Comparison of ENCODE assay signal across 9 mouse cellular contexts in the genomic region with DNA sequence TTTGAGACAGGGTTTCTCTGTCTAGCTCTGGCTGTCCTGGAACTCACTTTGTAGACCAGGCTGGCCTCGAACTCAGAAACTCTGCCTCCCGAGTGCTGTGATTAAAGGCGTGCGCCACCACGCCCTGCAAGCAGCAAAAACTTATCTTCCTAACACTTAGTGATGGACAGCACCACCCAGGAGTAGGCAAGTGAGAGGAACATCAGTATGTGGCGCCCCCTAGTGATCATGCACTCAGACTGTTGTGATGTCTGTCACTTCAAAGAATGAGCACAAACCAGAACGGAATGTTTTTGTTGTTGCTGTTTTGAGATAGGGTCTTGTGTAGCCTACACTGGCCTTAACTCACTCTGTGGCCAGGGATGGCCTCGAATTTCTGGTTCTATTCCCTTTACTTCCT. TPM values are rescaled to one million over a fixed set of nuclear protein-coding genes. Genes with fewer than 3 reads are reported as not detected.
DNase-seq lines count a peak whose midpoint lies in the region; ATAC-seq and TF ChIP-seq lines count a peak whose summit lies in the region.
"Had no signal": no experiment of that assay in that cellular context is flagged by ENCODE, and none has a peak within 500 bp of the region (broad histone marks: within the 10 kb centered on the region; RNA-seq: fewer than 3 reads in every experiment).

No protein-coding gene starts in this region.

- H3K4me2 ChIP-seq in neural tube, embryonic 15.5 days, result no peak overlapping the region
- H3K4me2 ChIP-seq in liver, embryonic 12.5 days, result no peak overlapping the region
- H3K4me2 ChIP-seq in hindbrain, embryonic 13.5 days, result no peak overlapping the region

- no peak overlapping the region for H3K27ac ChIP-seq in neural tube, embryonic 15.5 days (replicated peaks)
- H3K27ac ChIP-seq in kidney, adult 2 months (ENCODE audit: insufficient read depth, low read depth, low read length), result no peak overlapping the region
- no peak overlapping the region for H3K27ac ChIP-seq in liver, embryonic 12.5 days
- H3K27ac ChIP-seq in hindbrain, embryonic 13.5 days, result no peak overlapping the region

- 44% methylated on average over 8 of the region's 8 CpGs for WGBS in neural tube, embryonic 15.5 days
- 34% methylated on average over 8 of the region's 8 CpGs for WGBS in kidney, adult 2 months
- 12% methylated on average over 8 of the region's 8 CpGs for WGBS in liver, embryonic 12.5 days (ENCODE audit: insufficient replicate concordance)
- 46% methylated on average over 8 of the region's 8 CpGs for WGBS in hindbrain, embryonic 13.5 days

- no peak overlapping the region for H3K4me3 ChIP-seq in neural tube, embryonic 15.5 days (replicated peaks)
- no peak overlapping the region for H3K4me3 ChIP-seq in kidney, adult 2 months (ENCODE audit: insufficient read depth, low read depth, low read length)
- no peak overlapping the region for H3K4me3 ChIP-seq in liver, embryonic 12.5 days
- no peak overlapping the region for H3K4me3 ChIP-seq in hindbrain, embryonic 13.5 days

- no peaks in the 10 kb centered on the region for H3K36me3 ChIP-seq in neural tube, embryonic 15.5 days
- H3K36me3 ChIP-seq in kidney, adult 2 months (ENCODE audit: control insufficient read depth, insufficient read depth, low read length), result no peaks in the 10 kb centered on the region
- no peaks in the 10 kb centered on the region for H3K36me3 ChIP-seq in liver, embryonic 12.5 days
- H3K36me3 ChIP-seq in hindbrain, embryonic 13.5 days, result no peaks in the 10 kb centered on the region

- peak; percentile 75 for TF ChIP-seq CTCF in kidney, adult 2 months (conservative IDR thresholded peaks at IDR 0.05; ENCODE audit: insufficient read depth, insufficient read length, low read depth, low read length)

- TF ChIP-seq POLR2A in kidney, adult 2 months (IDR thresholded peaks at IDR 0.05; ENCODE audit: low read depth, low read length), result no peak

- DNase-seq in neural tube, embryonic 10.5 days (ENCODE audit: extremely low spot score, low spot score), result peak; percentile 47
- DNase-seq in adipocyte (ENCODE audit: low spot score), result peak; percentile 79
- DNase-seq in embryo, embryonic 9.5 days (ENCODE audit: extremely low spot score), result peak; percentile 36
- peak; percentile 68 for DNase-seq in kidney, adult 2 months
- peak; percentile 61 to 64 for DNase-seq in right cerebral cortex, adult 2 months (ENCODE audit: low spot score in 2 of 2)

- no peaks in the 10 kb centered on the region for H3K27me3 ChIP-seq in neural tube, embryonic 15.5 days (replicated peaks)
- H3K27me3 ChIP-seq in kidney, adult 2 months (replicated peaks; ENCODE audit: control insufficient read depth, insufficient read depth, low read length), result no peaks in the 10 kb centered on the region; the same call in 1 of the 2 replicates
- peaks cover 11% of the 10 kb centered on the region; the same call in 1 of the 2 replicates for H3K27me3 ChIP-seq in liver, embryonic 12.5 days (replicated peaks)
- no peaks in the 10 kb centered on the region for H3K27me3 ChIP-seq in hindbrain, embryonic 13.5 days

- no peaks in the 10 kb centered on the region for H3K9me3 ChIP-seq in neural tube, embryonic 15.5 days (replicated peaks)
- H3K9me3 ChIP-seq in liver, embryonic 12.5 days (replicated peaks), result no peaks in the 10 kb centered on the region
- no peaks in the 10 kb centered on the region for H3K9me3 ChIP-seq in hindbrain, embryonic 13.5 days

- no peak for ATAC-seq in neural tube, embryonic 15.5 days (ENCODE audit: low FRiP score)
- peak; percentile 63; the same call in 1 of the 2 replicates for ATAC-seq in liver, embryonic 12.5 days
- ATAC-seq in hindbrain, embryonic 13.5 days (ENCODE audit: low FRiP score), result no peak

- no peak overlapping the region for H3K9ac ChIP-seq in neural tube, embryonic 15.5 days (replicated peaks)
- no peak overlapping the region for H3K9ac ChIP-seq in liver, embryonic 12.5 days
- H3K9ac ChIP-seq in hindbrain, embryonic 13.5 days, result no peak overlapping the region

- H3K4me1 ChIP-seq in neural tube, embryonic 15.5 days, result no peaks in the 10 kb centered on the region
- no peaks in the 10 kb centered on the region for H3K4me1 ChIP-seq in kidney, adult 2 months (ENCODE audit: control insufficient read depth, insufficient read depth, low read length)
- no peaks in the 10 kb centered on the region for H3K4me1 ChIP-seq in liver, embryonic 12.5 days
- no peaks in the 10 kb centered on the region for H3K4me1 ChIP-seq in hindbrain, embryonic 13.5 days (replicated peaks)

RNA-seq across cellular contexts. Expression of a gene that starts 7.8 kb away (rescaled TPM):
- polyA plus RNA-seq in neural tube, embryonic 15.5 days (2015; fragmentation: Nextera tagmentation; extraction: Ambion mirVana), result 80.0 and 93.1 TPM in 2 replicates
- polyA plus RNA-seq in kidney, adult 2 months (2012; rRNA removed), result 73.5 and 76.0 TPM in 2 replicates
- 217 and 229 TPM in 2 replicates for polyA plus RNA-seq in liver, embryonic 12.5 days (2016; fragmentation: Nextera tagmentation; extraction: Ambion mirVana)
- 79.3 and 81.7 TPM in 2 replicates for polyA plus RNA-seq in hindbrain, embryonic 13.5 days (2015; fragmentation: Nextera tagmentation; extraction: Ambion mirVana)

RNA-seq across cellular contexts. Expression of a gene that starts 22.3 kb away (rescaled TPM):
- 30.0 and 36.7 TPM in 2 replicates for polyA plus RNA-seq in neural tube, embryonic 15.5 days (2015; fragmentation: Nextera tagmentation; extraction: Ambion mirVana)
- 77.5 and 79.7 TPM in 2 replicates for polyA plus RNA-seq in kidney, adult 2 months (2012; rRNA removed)
- polyA plus RNA-seq in liver, embryonic 12.5 days (2016; fragmentation: Nextera tagmentation; extraction: Ambion mirVana), result 11.9 and 14.0 TPM in 2 replicates
- polyA plus RNA-seq in hindbrain, embryonic 13.5 days (2015; fragmentation: Nextera tagmentation; extraction: Ambion mirVana), result 25.7 and 26.3 TPM in 2 replicates

RNA-seq across cellular contexts. Expression of a gene that starts 34.1 kb away (rescaled TPM):
- not detected in 2 replicates for polyA plus RNA-seq in neural tube, embryonic 15.5 days (2015; fragmentation: Nextera tagmentation; extraction: Ambion mirVana)
- 0.03 TPM in 1 of 2 replicates, not detected in the other for polyA plus RNA-seq in kidney, adult 2 months (2012; rRNA removed)
- polyA plus RNA-seq in liver, embryonic 12.5 days (2016; fragmentation: Nextera tagmentation; extraction: Ambion mirVana), result not detected in 2 replicates
- polyA plus RNA-seq in hindbrain, embryonic 13.5 days (2015; fragmentation: Nextera tagmentation; extraction: Ambion mirVana), result not detected in 2 replicates
- polyA plus RNA-seq: small intestine, adult 2 months had no signal
